In the genomic region with DNA sequence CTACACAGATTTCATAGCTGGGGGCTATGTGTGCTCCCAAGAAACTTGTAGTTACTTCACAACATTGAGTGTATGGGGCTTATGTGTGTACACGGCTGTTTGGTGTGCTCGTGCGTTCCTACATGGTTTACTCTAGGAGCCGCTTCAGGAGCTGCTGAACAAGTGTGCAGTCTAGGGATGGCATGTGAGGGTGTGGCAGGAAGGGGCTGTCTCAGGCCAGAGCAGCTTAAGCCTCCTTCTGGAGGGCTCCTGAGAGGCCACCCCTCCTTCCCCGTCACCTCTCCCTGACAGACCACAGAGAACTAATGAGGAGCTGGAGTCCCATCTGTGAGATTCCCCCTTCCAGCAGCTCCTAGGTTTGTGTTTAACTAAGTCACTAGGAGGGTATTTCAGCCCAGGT, we compare ENCODE assay signal across 32 mouse cellular contexts. TPM values are rescaled to one million over a fixed set of nuclear protein-coding genes. Genes with fewer than 3 reads are reported as not detected.
"Had no signal": no experiment of that assay in that cellular context is flagged by ENCODE, and none has a peak within 500 bp of the region (broad histone marks: within the 10 kb centered on the region; RNA-seq: fewer than 3 reads in every experiment).

No protein-coding gene starts in this region.

- ATAC-seq: forebrain, embryonic 13.5 days; forebrain, embryonic 14.5 days; forebrain, embryonic 15.5 days; forebrain, embryonic 16.5 days; forebrain, postnatal 0 days had no signal

- H3K27me3 ChIP-seq: embryonic facial prominence, embryonic 12.5 days; embryonic facial prominence, embryonic 13.5 days; embryonic facial prominence, embryonic 15.5 days; forebrain, embryonic 12.5 days; forebrain, embryonic 13.5 days; forebrain, embryonic 15.5 days had no signal

- H3K27ac ChIP-seq: embryonic facial prominence, embryonic 10.5 days; embryonic facial prominence, embryonic 12.5 days; embryonic facial prominence, embryonic 13.5 days; embryonic facial prominence, embryonic 15.5 days; forebrain, embryonic 10.5 days; forebrain, embryonic 12.5 days; forebrain, embryonic 13.5 days; forebrain, embryonic 15.5 days; gastrocnemius, adult 2 months; heart, adult 2 months had no signal

- H3K4me2 ChIP-seq: embryonic facial prominence, embryonic 12.5 days; embryonic facial prominence, embryonic 13.5 days; embryonic facial prominence, embryonic 15.5 days; forebrain, embryonic 12.5 days; forebrain, embryonic 13.5 days; forebrain, embryonic 15.5 days had no signal

- H3K9me3 ChIP-seq: embryonic facial prominence, embryonic 10.5 days; embryonic facial prominence, embryonic 12.5 days; embryonic facial prominence, embryonic 13.5 days; embryonic facial prominence, embryonic 15.5 days; forebrain, embryonic 10.5 days; forebrain, embryonic 12.5 days; forebrain, embryonic 13.5 days; forebrain, embryonic 15.5 days had no signal

- H3K4me1 ChIP-seq: embryonic facial prominence, embryonic 10.5 days; embryonic facial prominence, embryonic 12.5 days; forebrain, embryonic 10.5 days; forebrain, embryonic 12.5 days; forebrain, embryonic 13.5 days; forebrain, embryonic 15.5 days had no signal

- H3K4me3 ChIP-seq: embryonic facial prominence, embryonic 10.5 days; embryonic facial prominence, embryonic 12.5 days; embryonic facial prominence, embryonic 13.5 days; embryonic facial prominence, embryonic 15.5 days; erythroblast, embryonic 14.5 days; forebrain, embryonic 10.5 days; forebrain, embryonic 12.5 days; forebrain, embryonic 13.5 days; forebrain, embryonic 15.5 days; gastrocnemius, adult 2 months; heart, adult 2 months had no signal

- DNase-seq: cerebellum, adult 8-10 months; cerebellum, adult 9-10 months; cerebellum, adult 9-11 months; cerebellum, postnatal 10 days; cerebellum, postnatal 14 days; cerebellum, postnatal 25 days; cerebellum, postnatal 36 days; embryo, embryonic 11 days; forebrain, postnatal 0 days; gastrocnemius, adult 2 months; gastrocnemius, postnatal 10 days; gastrocnemius, postnatal 14 days; gastrocnemius, postnatal 25 days; gastrocnemius, postnatal 36 days; heart, adult 11 months; heart, adult 18-20 months; heart, adult 2 months had no signal

- H3K9ac ChIP-seq: embryonic facial prominence, embryonic 12.5 days; embryonic facial prominence, embryonic 13.5 days; embryonic facial prominence, embryonic 15.5 days; forebrain, embryonic 12.5 days; forebrain, embryonic 13.5 days; forebrain, embryonic 15.5 days; forebrain, postnatal 0 days had no signal

RNA-seq across cellular contexts. Expression of a gene that starts 43.2 kb away (rescaled TPM):
- polyA plus RNA-seq: embryonic facial prominence, embryonic 10.5 days; embryonic facial prominence, embryonic 11.5 days; embryonic facial prominence, embryonic 12.5 days; embryonic facial prominence, embryonic 13.5 days; embryonic facial prominence, embryonic 14.5 days; forebrain, embryonic 10.5 days; forebrain, embryonic 11.5 days; forebrain, embryonic 13.5 days; gonadal fat pad, adult 2 months; heart, adult 2 months had no signal
